Mouse (Mus musculus): ENCODE measurements at regions not wholly inside any gene's neighbourhood (a gene's known extent, or its start where the extent isn't known, plus 50 kb on each side); places are given as distances from the start of the nearest gene placed in this dataset.

DNA sequence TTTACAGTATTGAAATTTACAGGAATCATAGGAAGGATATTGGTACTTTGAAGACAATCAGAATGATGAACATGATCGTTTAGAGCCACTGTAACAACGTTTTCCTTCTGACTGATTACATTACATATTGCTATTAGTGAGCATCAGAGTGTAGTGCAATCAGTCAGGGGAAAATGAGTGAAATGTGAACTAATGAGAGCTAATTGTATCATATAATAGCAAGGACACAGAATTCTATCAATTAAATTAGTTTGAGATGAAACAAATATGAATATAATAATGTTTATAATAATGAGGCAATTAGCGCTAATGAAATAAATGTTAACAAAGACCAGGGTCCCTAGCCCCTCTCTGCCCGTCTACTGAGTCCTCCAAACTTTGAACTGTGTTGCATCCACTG, 169.7 kb downstream of the Brms1l start:
- TF ChIP-seq CTCF (conservative IDR thresholded peaks at IDR 0.05; ENCODE audit: low read length) (no peak), NANOG (IDR thresholded peaks at IDR 0.05; ENCODE audit: borderline replicate concordance, low read length) (no peak), POU5F1 (IDR thresholded peaks at IDR 0.05; ENCODE audit: borderline replicate concordance, low read length) (no peak)

Measured in E14TG2a.4 (cell line).